Mouse (Mus musculus) MEL (cell line): ENCODE results near the gene Relb. TPM values are rescaled to one million over a fixed set of nuclear protein-coding genes. Genes with fewer than 3 reads are reported as not detected.

Source experiments
- DNase-seq: peaks from one replicate; pipeline ENCODE4 v3.0.0; 2011; ENCODE audit warnings: low read depth, low spot score
- H3K27ac ChIP-seq: 2 replicates; pipeline ENCODE4 v1.5.1; 2012; ENCODE audit warnings: low read depth, mild to moderate bottlenecking, control low read depth, low read length, moderate library complexity; ENCODE audit not compliant: control insufficient read depth
- H3K27me3 ChIP-seq, 2 experiments: fragments of 150-350 bp in 1 of 2; sonication (generic) in 1 of 2; 2 replicates each; pipeline ENCODE4 v1.6.1; 2012; ENCODE audit warnings: low read length in 2 of 2, mild to moderate bottlenecking in 2 of 2, improper control_type of control experiment in 1 of 2, moderate library complexity in 1 of 2; ENCODE audit not compliant: insufficient read depth in 2 of 2, control insufficient read depth in 1 of 2
- H3K36me3 ChIP-seq, 2 experiments: 2 replicates each; pipeline ENCODE4 v1.6.1; 2012 to 2014; ENCODE audit warnings: low read length in 2 of 2, improper control_type of control experiment in 1 of 2, inconsistent platforms in 1 of 2, mild to moderate bottlenecking in 1 of 2; ENCODE audit not compliant: insufficient read depth in 2 of 2, control insufficient read depth in 1 of 2
- H3K4me1 ChIP-seq, 2 experiments: fragments of 150-350 bp in 1 of 2; sonication (generic) in 1 of 2; 2 replicates each; pipeline ENCODE4 v1.6.1; 2012; ENCODE audit warnings: low read length in 2 of 2, improper control_type of control experiment in 1 of 2, mild to moderate bottlenecking in 1 of 2; ENCODE audit not compliant: insufficient read depth in 2 of 2, control insufficient read depth in 1 of 2
- H3K4me3 ChIP-seq, 2 experiments: fragments of 150-350 bp in 1 of 2; sonication (generic) in 1 of 2; 2 replicates each; pipeline ENCODE4 v1.5.1; 2012; ENCODE audit warnings: low read depth in 2 of 2, low read length in 2 of 2, mild to moderate bottlenecking in 2 of 2, moderate library complexity in 2 of 2, control low read depth in 1 of 2, improper control_type of control experiment in 1 of 2; ENCODE audit not compliant: control insufficient read depth in 1 of 2, insufficient read depth in 1 of 2
- H3K79me2 ChIP-seq: 2 replicates; pipeline ENCODE4 v1.6.1; 2012; ENCODE audit warnings: mild to moderate bottlenecking, low read length, moderate library complexity; ENCODE audit not compliant: control insufficient read depth, poor library complexity, insufficient read depth
- H3K9ac ChIP-seq: 2 replicates; pipeline ENCODE4 v1.6.1; 2012; ENCODE audit warnings: low read depth, mild to moderate bottlenecking, control low read depth, low read length, moderate library complexity; ENCODE audit not compliant: control insufficient read depth, poor library complexity, severe bottlenecking
- H3K9me3 ChIP-seq: fragments of 150-350 bp; sonication (generic); replicated peaks from 2 replicates; pipeline ENCODE4 v1.6.1; 2012; ENCODE audit warnings: mild to moderate bottlenecking, low read length, improper control_type of control experiment, moderate library complexity; ENCODE audit not compliant: insufficient read depth
- BHLHE40 ChIP-seq: IDR thresholded peaks from 2 replicates; pipeline ENCODE4 v1.6.1; 2012; ENCODE audit warnings: low read depth, mild to moderate bottlenecking, inconsistent platforms, low read length, improper control_type of control experiment, borderline replicate concordance
- CHD1 ChIP-seq: IDR thresholded peaks from 2 replicates; pipeline ENCODE4 v1.6.1; 2012; ENCODE audit warnings: low read depth, mild to moderate bottlenecking, inconsistent platforms, low read length, improper control_type of control experiment
- E2F4 ChIP-seq: IDR thresholded peaks from 2 replicates; pipeline ENCODE4 v1.6.1; 2011; ENCODE audit warnings: low read depth, low read length, improper control_type of control experiment, borderline replicate concordance
- ELF1 ChIP-seq: IDR thresholded peaks from 2 replicates; pipeline ENCODE4 v1.6.1; 2014; ENCODE audit warnings: low read depth, mild to moderate bottlenecking, inconsistent platforms, low read length, improper control_type of control experiment, moderate library complexity
- EP300 ChIP-seq, 2 experiments: IDR thresholded peaks; 2 replicates each; pipeline ENCODE4 v1.6.1; 2011; ENCODE audit warnings: improper control_type of control experiment in 2 of 2, low read length in 2 of 2, low read depth in 1 of 2, mild to moderate bottlenecking in 1 of 2
- ETS1 ChIP-seq: IDR thresholded peaks from 2 replicates; pipeline ENCODE4 v1.6.1; 2012; ENCODE audit warnings: low read depth, mild to moderate bottlenecking, inconsistent platforms, low read length, improper control_type of control experiment, moderate library complexity
- GABPA ChIP-seq: IDR thresholded peaks from 2 replicates; pipeline ENCODE4 v1.6.1; 2012; ENCODE audit warnings: low read depth, mild to moderate bottlenecking, inconsistent platforms, low read length, improper control_type of control experiment, moderate library complexity
- HCFC1 ChIP-seq: IDR thresholded peaks from 2 replicates; pipeline ENCODE4 v1.6.1; 2012; ENCODE audit warnings: low read depth, mild to moderate bottlenecking, inconsistent platforms, low read length, improper control_type of control experiment, moderate library complexity
- KAT2A ChIP-seq: conservative IDR thresholded peaks from 2 replicates; pipeline ENCODE4 v1.6.1; 2012; ENCODE audit warnings: low read depth, low read length, improper control_type of control experiment, inconsistent platforms
- MAZ ChIP-seq: IDR thresholded peaks from 2 replicates; pipeline ENCODE4 v1.6.1; 2012; ENCODE audit warnings: low read depth, mild to moderate bottlenecking, inconsistent platforms, low read length, improper control_type of control experiment
- MEF2A ChIP-seq: IDR thresholded peaks from 2 replicates; pipeline ENCODE4 v1.6.1; 2014; ENCODE audit warnings: low read depth, mild to moderate bottlenecking, inconsistent platforms, low read length, improper control_type of control experiment; ENCODE audit not compliant: poor library complexity, insufficient replicate concordance, severe bottlenecking; ENCODE audit errors: extremely low read depth
- MXI1 ChIP-seq: IDR thresholded peaks from 2 replicates; pipeline ENCODE4 v1.6.1; 2011; ENCODE audit warnings: mild to moderate bottlenecking, low read depth, low read length, improper control_type of control experiment
- POLR2AphosphoS2 ChIP-seq: IDR thresholded peaks from 2 replicates; pipeline ENCODE4 v1.6.1; 2011; ENCODE audit warnings: low read length, improper control_type of control experiment
- POLR2AphosphoS5 ChIP-seq: IDR thresholded peaks from 2 replicates; pipeline ENCODE4 v1.6.1; 2012; ENCODE audit warnings: low read depth, borderline replicate concordance, mild to moderate bottlenecking, inconsistent platforms, low read length, moderate library complexity, mixed read lengths
- RCOR1 ChIP-seq: IDR thresholded peaks from 2 replicates; pipeline ENCODE4 v1.6.1; 2012; ENCODE audit warnings: low read depth, mild to moderate bottlenecking, inconsistent platforms, low read length, improper control_type of control experiment
- TAL1 ChIP-seq: IDR thresholded peaks from 2 replicates; pipeline ENCODE4 v1.6.1; 2012; ENCODE audit warnings: mild to moderate bottlenecking, inconsistent platforms, low read length, moderate library complexity, mixed read lengths
- TBP ChIP-seq: IDR thresholded peaks from 2 replicates; pipeline ENCODE4 v1.8.0; 2011; ENCODE audit warnings: low read depth, low read length, improper control_type of control experiment
- UBTF ChIP-seq: IDR thresholded peaks from 2 replicates; pipeline ENCODE4 v1.6.1; 2012; ENCODE audit warnings: low read depth, mild to moderate bottlenecking, inconsistent platforms, low read length, improper control_type of control experiment, moderate library complexity, borderline replicate concordance; ENCODE audit not compliant: insufficient read depth
- USF1 ChIP-seq: IDR thresholded peaks from 2 replicates; pipeline ENCODE4 v1.6.1; 2014; ENCODE audit warnings: low read depth, mild to moderate bottlenecking, inconsistent platforms, low read length, improper control_type of control experiment, moderate library complexity
- USF2 ChIP-seq, 2 experiments: IDR thresholded peaks; 2 replicates each; pipeline ENCODE4 v1.6.1; 2011 to 2012; ENCODE audit warnings: improper control_type of control experiment in 2 of 2, low read length in 2 of 2, borderline replicate concordance in 1 of 2, inconsistent platforms in 1 of 2, low read depth in 1 of 2, mild to moderate bottlenecking in 1 of 2; ENCODE audit not compliant: insufficient read depth in 1 of 2
- ZC3H11A ChIP-seq: IDR thresholded peaks from 2 replicates; pipeline ENCODE4 v1.6.1; 2012; ENCODE audit warnings: low read depth, mild to moderate bottlenecking, inconsistent platforms, low read length, improper control_type of control experiment
- ZKSCAN1 ChIP-seq: IDR thresholded peaks from 2 replicates; pipeline ENCODE4 v1.6.1; 2012; ENCODE audit warnings: low read depth, mild to moderate bottlenecking, inconsistent platforms, low read length, improper control_type of control experiment, moderate library complexity
- polyA plus RNA-seq, 2 experiments: library from polyadenylated mRNA; stranded (reverse) in 1 of 2; unstranded in 1 of 2; fragments of >175 nt in 1 of 2; fragments of >200 nt in 1 of 2; gene quantifications; 2 replicates each; pipeline versions ENCODE4 v1.2.1 to v1.2.4; 2012; ENCODE audit warnings: low replicate concordance in 2 of 2, low read depth in 1 of 2; ENCODE audit not compliant: insufficient read length in 2 of 2, insufficient read depth in 1 of 2, missing spikeins in 1 of 2
- total RNA-seq: library from RNA; depleted of rRNA; stranded (reverse); fragments of 300-350 nt; gene quantifications from 2 replicates; pipeline ENCODE4 v1.2.3, GENCODE M21; 2012

The Relb gene
- total and polyA plus RNA-seq, 3 experiments, result 6.2 to 7.7 TPM; not detected in 1

- TF ChIP-seq USF1, result no peak
- TF ChIP-seq, all 39 proteins: peak for 15
Measured at GRCm38 (mm10) chr7:19563884-19564283, 65.4 kb downstream of the Relb start (continued).

DNA sequence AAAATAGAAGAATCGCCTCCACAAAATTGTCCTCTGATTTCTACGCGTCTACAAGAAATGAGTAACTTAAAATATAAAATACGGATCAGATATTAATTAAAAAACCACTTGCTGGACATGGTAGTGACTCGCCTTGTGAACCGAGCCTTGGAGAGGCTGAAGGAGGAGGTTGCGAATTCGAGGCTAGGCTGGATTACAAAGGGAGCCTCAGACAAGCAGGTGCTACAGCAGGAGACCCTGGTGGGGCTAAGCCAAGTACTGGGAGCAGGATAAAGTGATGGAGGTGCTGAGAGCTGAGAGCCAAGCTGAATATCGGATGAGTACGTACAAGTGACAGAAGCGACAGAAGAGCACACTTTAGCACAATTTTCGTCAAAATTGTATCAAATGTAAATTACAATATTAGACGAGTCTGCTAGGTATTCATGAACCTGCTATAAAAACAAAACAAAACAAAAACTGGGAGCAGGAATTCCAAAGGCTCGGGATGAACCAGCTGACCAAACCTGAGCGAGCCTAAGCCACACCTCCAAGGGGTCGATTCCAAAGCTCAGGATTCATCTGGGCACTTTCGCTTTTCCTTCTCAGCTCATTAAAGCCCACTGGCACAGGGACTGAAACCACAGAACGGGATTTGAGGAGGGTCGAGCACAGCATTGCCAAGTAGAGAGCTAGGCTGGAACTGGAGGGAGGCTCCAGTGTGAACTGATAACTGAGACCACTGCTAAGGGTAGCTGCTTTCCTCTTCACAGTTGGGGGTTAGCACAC is 66.4 kb downstream of the Relb start, which contains the start of gene Ppp1r37:
Gene Ppp1r37, minus strand, starts transcription at position 434 of the 768 bp plus-strand sequence.
- Histone ChIP-seq H3K36me3 (peaks cover 0 to 26% of the 10 kb centered on the region in 2 experiments; a peak in 2 of 4 replicates), H3K9ac (peak within 1 kb of the TSS; percentile 98), H3K4me3 (peak within 1 kb of the TSS; percentile 60 to 98), H3K4me1 (peaks cover 9 to 36% of the 10 kb centered on the region in 2 experiments; a peak in 3 of 4 replicates), H3K79me2 (peaks cover 42% of the 10 kb centered on the region), H3K9me3 (no peaks in the 10 kb centered on the region), H3K27ac (peak within 1 kb of the TSS; percentile 96), H3K27me3 (no peaks in the 10 kb centered on the region)
- peak; percentile 62 for DNase-seq
- TF ChIP-seq USF2 (IDR thresholded peaks at IDR 0.05; ENCODE audit: borderline replicate concordance in 1 of 2, insufficient read depth in 1 of 2, low read depth in 1 of 2, low read length in 2 of 2) (no peak), MXI1 (no peak), ZKSCAN1 (no peak), ZC3H11A (peak; percentile 22), MAZ (0 out of 2 replicates have a peak, but pooled peaks have one; percentile 31), HCFC1 (peak; percentile 57; the same call in 1 of the 2 replicates), CHD1 (0 out of 2 replicates have a peak, but pooled peaks have one; percentile 41), USF1 (0 out of 2 replicates have a peak, but pooled peaks have one; percentile 34)

GRCm38 (mm10) chr7:19561765-19562642 is 67.2 kb downstream of the Relb start:
- Histone ChIP-seq H3K27ac (peak overlapping the region; percentile 96), H3K9me3 (no peaks in the 10 kb centered on the region), H3K27me3 (no peaks in the 10 kb centered on the region), H3K36me3 (peaks cover 0 to 26% of the 10 kb centered on the region in 2 experiments; a peak in 2 of 4 replicates), H3K9ac (peak overlapping the region; percentile 98), H3K79me2 (peaks cover 50% of the 10 kb centered on the region), H3K4me3 (peak overlapping the region; percentile 60 to 98), H3K4me1 (peaks cover 9 to 36% of the 10 kb centered on the region in 2 experiments; a peak in 3 of 4 replicates)
- DNase-seq, result peak; percentile 97
- TF ChIP-seq USF2 (IDR thresholded peaks at IDR 0.05; ENCODE audit: borderline replicate concordance in 1 of 2, insufficient read depth in 1 of 2, low read depth in 1 of 2, low read length in 2 of 2) (no peak), EP300 (IDR thresholded peaks at IDR 0.05; ENCODE audit: low read depth in 1 of 2, low read length in 2 of 2) (0 out of 4 replicates have a peak, but pooled peaks of 1 of the 2 experiments have one; percentile 11), RCOR1 (no peak), ETS1 (no peak), ELF1 (peak; percentile 41), USF1 (no peak), TBP (peak; percentile 65; the same call in 1 of the 2 replicates), POLR2AphosphoS5 (no peak), UBTF (no peak; the same call in 1 of the 2 replicates), MEF2A (no peak), GABPA (no peak), TAL1 (no peak), BHLHE40 (peak; percentile 96), KAT2A (no peak; the same call in 1 of the 2 replicates), POLR2AphosphoS2 (no peak), E2F4 (no peak), MAZ (peak; percentile 99), ZC3H11A (peak; percentile 100)
